Mouse (Mus musculus) cerebellum, postnatal 36 days (tissue): Measurements from ENCODE around the gene Chit1.

Experiments
- DNase-seq, 2 experiments: peaks; one replicate each; pipeline ENCODE4 v3.0.0; 2021 to 2022; ENCODE audit warnings: mixed read lengths in 2 of 2

Gene Chit1

GRCm38 (mm10) chr1:134110979-134111378 is at the start of gene Chit1:
Gene Chit1, plus strand, starts transcription at chr1:134111242.
- DNase-seq: no peak

GRCm38 (mm10) chr1:134061915-134062314 is 49.1 kb upstream of the Chit1 start:
- DNase-seq: no peak

- DNase-seq: no peak
Measured at GRCm38 (mm10) chr1:134062411-134063085, 48.5 kb upstream of the Chit1 start.

- peak; percentile 26 to 38 for DNase-seq
Measured at GRCm38 (mm10) chr1:134063086-134063772, 47.8 kb upstream of the Chit1 start.

GRCm38 (mm10) chr1:134063773-134064125 is 47.3 kb upstream of the Chit1 start:
- no peak for DNase-seq

GRCm38 (mm10) chr1:134064296-134064831 is 46.7 kb upstream of the Chit1 start:
- DNase-seq: no peak

- no peak for DNase-seq
Measured at GRCm38 (mm10) chr1:134065241-134065809, 45.7 kb upstream of the Chit1 start.

GRCm38 (mm10) chr1:134066554-134066953 is 44.5 kb upstream of the Chit1 start:
- no peak for DNase-seq

GRCm38 (mm10) chr1:134067143-134067619 is 43.9 kb upstream of the Chit1 start:
- no peak for DNase-seq

GRCm38 (mm10) chr1:134070099-134070669 is 40.9 kb upstream of the Chit1 start:
- no peak for DNase-seq

GRCm38 (mm10) chr1:134071411-134072018 is 39.5 kb upstream of the Chit1 start:
- no peak for DNase-seq

GRCm38 (mm10) chr1:134073061-134073564 is 37.9 kb upstream of the Chit1 start:
- DNase-seq: no peak

GRCm38 (mm10) chr1:134073658-134074057 is 37.4 kb upstream of the Chit1 start:
- no peak for DNase-seq

GRCm38 (mm10) chr1:134074184-134074583 is 36.9 kb upstream of the Chit1 start:
- no peak for DNase-seq

GRCm38 (mm10) chr1:134074606-134075005 is 36.4 kb upstream of the Chit1 start:
- DNase-seq: no peak

GRCm38 (mm10) chr1:134075532-134075931 is 35.5 kb upstream of the Chit1 start:
- no peak for DNase-seq

GRCm38 (mm10) chr1:134076789-134077188 is 34.3 kb upstream of the Chit1 start:
- DNase-seq: no peak

- peak in 1 of 2 experiments; percentile 53 for DNase-seq
Measured at GRCm38 (mm10) chr1:134077389-134078060, 33.5 kb upstream of the Chit1 start.

GRCm38 (mm10) chr1:134078061-134078795 is 32.8 kb upstream of the Chit1 start:
- DNase-seq: peak in 1 of 2 experiments; percentile 54

- peak; percentile 96 to 99 for DNase-seq
Measured at GRCm38 (mm10) chr1:134078802-134079476, 32.1 kb upstream of the Chit1 start, which contains the start of gene Btg2. Gene Btg2, minus strand, starts transcription at chr1:134079120.
